Mouse (Mus musculus) midbrain, embryonic 14.5 days (tissue): ENCODE data around the gene Parp8. TPM values are rescaled to one million over a fixed set of nuclear protein-coding genes. Genes with fewer than 3 reads are reported as not detected.

Source experiments
- ATAC-seq: fragments of 200-750 bp; cut with Nextera tagmentation; 2 replicates; pipeline ENCODE4 v1.8.0; 2017; ENCODE audit warnings: moderate number of reproducible peaks, moderate library complexity; ENCODE audit not compliant: low FRiP score, low TSS enrichment
- DNase-seq: peaks from one replicate; pipeline ENCODE4 v3.0.0-alpha.2; 2015
- H3K27ac ChIP-seq: fragments of 300-500 bp; sonication (generic); replicated peaks from 2 replicates; pipeline ENCODE4 v1.5.1; 2014; ENCODE audit warnings: mild to moderate bottlenecking, low read depth, low read length, moderate library complexity
- H3K27me3 ChIP-seq: fragments of 300-500 bp; sonication (generic); 2 replicates; pipeline ENCODE4 v1.6.1; 2014; ENCODE audit warnings: low read length, control low read depth, mixed read lengths; ENCODE audit not compliant: control insufficient read depth, insufficient read depth
- H3K36me3 ChIP-seq: fragments of 300-500 bp; sonication (generic); 2 replicates; pipeline ENCODE4 v1.6.1; 2014; ENCODE audit warnings: low read length, control low read depth; ENCODE audit not compliant: control insufficient read depth, insufficient read depth
- H3K4me1 ChIP-seq: fragments of 300-500 bp; sonication (generic); 2 replicates; pipeline ENCODE4 v1.6.1; 2014; ENCODE audit warnings: mild to moderate bottlenecking, antibody characterized with exemption, low read length, control low read depth; ENCODE audit not compliant: control insufficient read depth, insufficient read depth
- H3K4me2 ChIP-seq: fragments of 300-500 bp; sonication (generic); 2 replicates; pipeline ENCODE4 v1.6.1; 2014; ENCODE audit warnings: mild to moderate bottlenecking, low read length, moderate library complexity
- H3K4me3 ChIP-seq: fragments of 300-500 bp; sonication (generic); replicated peaks from 2 replicates; pipeline ENCODE4 v1.5.1; 2014; ENCODE audit warnings: low read depth, low read length
- H3K9ac ChIP-seq: fragments of 300-500 bp; sonication (generic); replicated peaks from 2 replicates; pipeline ENCODE4 v1.6.1; 2014; ENCODE audit warnings: mild to moderate bottlenecking, low read length, moderate library complexity
- H3K9me3 ChIP-seq: fragments of 300-500 bp; sonication (generic); 2 replicates; pipeline ENCODE4 v1.6.1; 2016; ENCODE audit warnings: low read length, control low read depth, mixed read lengths; ENCODE audit not compliant: control insufficient read depth
- WGBS: fragments of 180-500 bp; shearing (Covaris S2); extraction: QIAGEN DNeasy Blood & Tissue Kit; methylation state at CpG from one replicate; pipeline ENCODE4 v1.1.7; 2014; 5-methylcytosine and 5-hydroxymethylcytosine counted together
- polyA plus RNA-seq: library from polyadenylated mRNA; unstranded; fragments of >200 nt; fragmentation: Nextera tagmentation; extraction: Ambion mirVana; gene quantifications from 2 replicates; pipeline ENCODE4 v1.2.1, GENCODE M21; 2014

The Parp8 gene
- polyA plus RNA-seq, 1 experiment from 2014 or later, result 36.9 TPM

- WGBS, result 84% methylated on average over 5 of the region's 5 CpGs
- no peak overlapping the region for H3K4me3 ChIP-seq
- no peak overlapping the region for H3K9ac ChIP-seq
- H3K9me3 ChIP-seq, result no peaks in the 10 kb centered on the region
- H3K27me3 ChIP-seq, result no peaks in the 10 kb centered on the region
- no peak for DNase-seq
- no peak for ATAC-seq
- no peak overlapping the region for H3K4me2 ChIP-seq
- no peaks in the 10 kb centered on the region for H3K36me3 ChIP-seq
- no peak overlapping the region for H3K27ac ChIP-seq
- no peaks in the 10 kb centered on the region for H3K4me1 ChIP-seq
Measured at GRCm38 (mm10) chr13:117036277-117036676, 10.9 kb upstream of the Parp8 start.

- whole genome bisulfite sequencing, result 57% methylated on average over 2 of the region's 2 CpGs
- no peak for DNase-seq
- Histone ChIP-seq H3K4me3 (no peak overlapping the region), H3K9ac (no peak overlapping the region), H3K27me3 (no peaks in the 10 kb centered on the region), H3K27ac (no peak overlapping the region), H3K4me1 (no peaks in the 10 kb centered on the region), H3K4me2 (no peak overlapping the region), H3K9me3 (no peaks in the 10 kb centered on the region), H3K36me3 (no peaks in the 10 kb centered on the region)
- ATAC-seq, result no peak
Measured at GRCm38 (mm10) chr13:117035121-117035520, 9.8 kb upstream of the Parp8 start.

- H3K4me3 ChIP-seq, result no peak overlapping the region
- WGBS, result 85% methylated on average over 1 of the region's 1 CpGs
- H3K27me3 ChIP-seq, result no peaks in the 10 kb centered on the region
- no peak overlapping the region for H3K9ac ChIP-seq
- no peak for DNase-seq
- no peak overlapping the region for H3K4me2 ChIP-seq
- H3K4me1 ChIP-seq, result no peaks in the 10 kb centered on the region
- H3K27ac ChIP-seq, result no peak overlapping the region
- no peaks in the 10 kb centered on the region for H3K36me3 ChIP-seq
- no peak for ATAC-seq
- no peaks in the 10 kb centered on the region for H3K9me3 ChIP-seq
Measured at GRCm38 (mm10) chr13:117034676-117035075, 9.3 kb upstream of the Parp8 start.

- Histone ChIP-seq H3K27ac (no peak overlapping the region), H3K36me3 (no peaks in the 10 kb centered on the region), H3K4me1 (no peaks in the 10 kb centered on the region), H3K27me3 (no peaks in the 10 kb centered on the region), H3K4me3 (no peak overlapping the region), H3K9me3 (no peaks in the 10 kb centered on the region), H3K9ac (no peak overlapping the region), H3K4me2 (no peak overlapping the region)
- ATAC-seq (no peak), DNase-seq (no peak)
- 84% methylated on average over 5 of the region's 5 CpGs for WGBS
Measured at GRCm38 (mm10) chr13:117033676-117034308, 8.5 kb upstream of the Parp8 start.

GRCm38 (mm10) chr13:117032402-117032801, 7.1 kb upstream of the Parp8 start:
- Histone ChIP-seq H3K27me3 (no peaks in the 10 kb centered on the region), H3K36me3 (no peaks in the 10 kb centered on the region), H3K4me2 (no peak overlapping the region), H3K9me3 (no peaks in the 10 kb centered on the region), H3K4me1 (no peaks in the 10 kb centered on the region), H3K27ac (no peak overlapping the region), H3K9ac (no peak overlapping the region), H3K4me3 (no peak overlapping the region)
- WGBS, result 95% methylated on average over 1 of the region's 1 CpGs
- ATAC-seq (no peak), DNase-seq (no peak)

- Histone ChIP-seq H3K9me3 (no peaks in the 10 kb centered on the region), H3K4me2 (no peak overlapping the region), H3K9ac (no peak overlapping the region), H3K4me3 (no peak overlapping the region), H3K27ac (no peak overlapping the region), H3K4me1 (no peaks in the 10 kb centered on the region), H3K27me3 (no peaks in the 10 kb centered on the region), H3K36me3 (no peaks in the 10 kb centered on the region)
- no peak for ATAC-seq
- 88% methylated on average over 6 of the region's 6 CpGs for WGBS
- no peak for DNase-seq
Measured at GRCm38 (mm10) chr13:117031546-117031945, 6.2 kb upstream of the Parp8 start.

- Histone ChIP-seq H3K9me3 (no peaks in the 10 kb centered on the region), H3K4me3 (no peak overlapping the region), H3K27ac (no peak overlapping the region), H3K9ac (no peak overlapping the region), H3K4me1 (peaks cover 7% of the 10 kb centered on the region; the same call in 1 of the 2 replicates), H3K4me2 (no peak overlapping the region), H3K27me3 (no peaks in the 10 kb centered on the region), H3K36me3 (no peaks in the 10 kb centered on the region)
- no peak for DNase-seq
- WGBS, result 45% methylated on average over 5 of the region's 5 CpGs
- no peak for ATAC-seq
Measured at GRCm38 (mm10) chr13:117028221-117028620, 2.9 kb upstream of the Parp8 start.

- no peaks in the 10 kb centered on the region for H3K36me3 ChIP-seq
- peaks cover 11% of the 10 kb centered on the region for H3K4me1 ChIP-seq
- H3K27ac ChIP-seq, result no peak overlapping the region
- no peak overlapping the region for H3K9ac ChIP-seq
- no peaks in the 10 kb centered on the region for H3K27me3 ChIP-seq
- no peak for ATAC-seq
- DNase-seq, result no peak
- H3K4me3 ChIP-seq, result no peak overlapping the region
- no peaks in the 10 kb centered on the region for H3K9me3 ChIP-seq
- 70% methylated on average over 9 of the region's 9 CpGs for WGBS
- no peak overlapping the region for H3K4me2 ChIP-seq
Measured at GRCm38 (mm10) chr13:117027336-117027735, 2.0 kb upstream of the Parp8 start.

GRCm38 (mm10) chr13:117026276-117026780, 991 bp upstream of the Parp8 start:
- WGBS, result 59% methylated on average over 7 of the region's 7 CpGs
- no peaks in the 10 kb centered on the region for H3K36me3 ChIP-seq
- no peak for ATAC-seq
- H3K4me2 ChIP-seq, result peak overlapping the region; percentile 74
- DNase-seq, result no peak
- H3K9ac ChIP-seq, result no peak overlapping the region
- no peaks in the 10 kb centered on the region for H3K9me3 ChIP-seq
- H3K27me3 ChIP-seq, result no peaks in the 10 kb centered on the region
- peak overlapping the region; percentile 86 for H3K4me3 ChIP-seq
- no peak overlapping the region for H3K27ac ChIP-seq
- H3K4me1 ChIP-seq, result peaks cover 18% of the 10 kb centered on the region
